Mouse (Mus musculus) gonadal fat pad, adult 2 months (tissue): ENCODE data around the gene Slc43a3. TPM values are rescaled to one million over a fixed set of nuclear protein-coding genes. Genes with fewer than 3 reads are reported as not detected.
"Not testable (repeated sequence)": the region's sequence is repeated elsewhere in the genome, so short reads cannot be mapped to it uniquely, and the experiment has no call there.

ENCODE experiments used
- DNase-seq: peaks from one replicate; pipeline ENCODE4 v3.0.0-alpha.2; 2012; ENCODE audit warnings: low read depth
- polyA plus RNA-seq: library from polyadenylated mRNA; depleted of rRNA; stranded (reverse); fragments of >200 nt; gene quantifications from 2 replicates; pipeline ENCODE4 v1.2.3, GENCODE M21; 2012; rRNA removed

The Slc43a3 gene
- 88.9 and 136 TPM in 2 replicates for polyA plus RNA-seq

DNA sequence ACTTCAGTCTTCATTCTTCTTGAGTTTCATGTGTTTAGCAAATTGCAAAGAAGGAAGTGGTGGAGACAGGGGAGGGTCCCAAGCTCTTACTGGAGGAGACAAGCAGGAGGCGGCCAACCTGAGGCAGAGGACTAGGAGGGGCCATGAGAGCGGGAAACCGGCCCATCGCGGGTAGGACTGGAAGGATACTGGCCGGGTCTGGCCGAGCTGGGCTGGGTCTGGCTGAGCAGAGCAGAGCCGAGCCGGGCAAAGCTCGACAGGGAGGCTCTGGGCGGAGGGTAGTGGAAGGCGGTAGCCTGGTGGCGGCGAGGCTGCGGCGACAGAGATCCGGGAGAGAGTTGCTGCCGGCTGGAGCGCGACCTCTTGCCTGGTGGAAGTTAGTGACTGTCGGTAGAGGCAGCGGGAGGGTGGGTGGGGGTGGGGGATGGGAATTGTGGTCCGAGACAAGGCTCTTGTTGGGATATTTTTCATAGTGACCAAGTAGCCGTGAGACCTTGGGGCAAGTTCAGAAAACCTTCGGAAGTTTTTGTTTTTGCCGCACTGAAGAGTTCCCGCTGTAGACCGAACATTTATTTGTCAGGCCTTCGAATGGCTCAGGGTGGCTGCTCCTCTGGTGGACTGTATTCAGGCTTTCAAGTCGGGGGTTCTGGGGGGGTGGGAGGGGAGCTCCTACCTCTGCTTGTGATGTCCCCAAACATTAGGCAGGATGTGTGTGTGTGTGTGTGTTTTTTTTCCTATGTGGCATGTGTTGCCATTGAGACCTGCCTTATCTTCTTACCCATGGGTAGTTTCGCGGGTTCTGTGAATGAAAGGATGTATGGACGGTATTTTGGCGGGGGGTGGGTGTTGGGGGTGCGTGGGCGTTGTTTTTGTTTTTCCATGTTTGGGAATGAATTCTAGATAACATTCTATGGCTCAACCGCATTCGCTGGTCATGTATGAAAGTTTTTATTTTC lies at the start of gene Slc43a3:
Gene Slc43a3 (plus strand): TSS at position 106 of the 956 bp plus-strand sequence.
- no peak for DNase-seq

DNA sequence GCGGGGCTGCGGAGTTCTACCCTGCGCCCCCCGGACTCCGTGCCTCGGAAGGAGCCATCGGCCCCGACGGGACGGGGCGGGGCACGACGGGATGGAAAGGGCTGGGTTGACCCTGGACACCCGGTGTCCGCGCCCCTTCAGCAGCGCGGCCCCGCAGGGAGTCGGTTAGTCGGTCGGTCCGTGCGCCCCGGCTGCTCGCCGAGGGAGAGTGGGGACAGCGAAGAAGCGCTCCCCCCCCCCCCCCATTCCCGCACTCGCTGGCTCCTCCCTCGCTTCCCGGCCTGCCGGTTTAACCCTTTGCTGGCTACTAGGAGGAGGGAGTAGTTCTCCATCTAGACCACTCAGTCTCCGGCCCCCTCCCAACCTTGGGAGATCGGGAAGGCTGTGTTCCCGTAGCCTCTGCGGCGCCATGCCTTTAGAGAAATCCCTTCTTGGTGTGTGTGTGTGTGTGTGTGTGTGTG lies 49.5 kb upstream of the Slc43a3 start:
- no peak for DNase-seq

DNA sequence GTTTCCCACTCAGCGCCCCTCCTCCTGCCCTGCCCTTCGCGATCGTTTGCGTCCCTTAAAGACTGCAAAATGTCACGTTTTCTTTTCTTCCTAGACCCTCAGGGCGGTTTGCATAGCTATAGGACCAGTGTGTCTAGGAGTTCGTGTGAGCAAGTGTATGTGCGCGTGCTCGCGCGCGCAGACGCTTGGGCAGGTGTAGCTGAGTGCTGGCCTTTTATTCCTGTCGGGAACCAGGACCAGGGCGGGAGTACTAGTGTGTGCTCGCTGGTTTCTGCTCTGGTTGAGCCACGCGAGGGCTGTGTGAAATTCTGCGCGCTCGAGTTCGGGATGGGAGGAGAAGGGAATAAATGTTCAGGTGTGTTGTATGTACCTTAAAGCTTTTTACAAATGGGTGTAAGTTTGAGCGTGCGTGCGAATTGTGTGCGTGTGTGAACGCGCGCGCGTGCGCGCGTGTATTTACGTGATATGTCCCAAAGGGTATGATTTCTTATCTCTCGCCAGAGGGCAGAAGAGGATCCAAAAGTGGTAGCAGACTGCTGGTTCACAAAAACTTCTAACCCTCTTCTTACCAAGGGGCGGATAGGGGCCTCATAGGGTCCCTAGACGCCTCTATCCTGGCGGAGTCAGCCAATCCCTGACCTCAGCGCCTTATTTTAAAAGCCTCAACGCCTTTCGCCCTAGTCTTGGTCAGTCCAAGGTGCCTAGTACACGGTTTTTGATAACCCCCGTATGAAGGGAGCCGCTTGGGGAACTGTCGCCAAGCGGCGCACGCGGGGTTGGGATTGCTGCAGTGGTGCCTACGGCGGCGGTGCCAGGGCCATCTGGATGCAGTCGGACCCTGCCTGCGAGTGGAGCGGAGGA lies 48.7 kb upstream of the Slc43a3 start:
- DNase-seq, result no peak

DNA sequence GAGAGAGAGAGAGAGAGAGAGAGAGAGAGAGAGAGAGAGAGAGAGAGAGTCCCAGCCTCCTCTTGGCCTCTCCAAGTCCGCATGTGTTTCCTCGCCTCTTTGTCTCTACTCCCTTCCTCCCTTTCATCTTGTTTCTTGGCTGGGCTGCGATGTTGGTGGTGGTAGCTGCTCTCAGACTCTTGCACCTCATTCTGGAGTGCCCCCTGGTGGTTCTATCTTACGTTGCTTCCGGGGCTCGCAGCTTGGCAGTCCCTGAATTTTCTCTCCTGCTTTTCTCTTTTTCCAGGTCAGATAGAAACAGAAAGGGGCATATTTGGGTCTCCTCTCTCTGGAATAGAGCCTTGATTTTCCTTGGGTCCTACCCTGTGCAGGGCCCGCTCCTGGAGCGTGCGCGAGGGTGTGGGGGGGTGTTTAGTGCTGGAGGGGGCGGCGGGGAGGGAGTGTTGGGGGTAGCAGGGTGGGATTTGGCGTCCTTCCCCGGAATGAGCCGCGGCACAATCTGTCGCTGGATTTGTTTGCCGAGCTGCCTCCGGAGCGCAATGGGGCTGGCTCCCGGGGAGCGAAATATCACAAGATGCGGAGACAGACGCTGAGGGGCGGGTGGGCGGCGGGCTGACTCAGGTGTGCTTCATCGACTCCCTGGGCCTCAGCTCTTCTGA lies 47.6 kb upstream of the Slc43a3 start:
- DNase-seq, result no peak

DNA sequence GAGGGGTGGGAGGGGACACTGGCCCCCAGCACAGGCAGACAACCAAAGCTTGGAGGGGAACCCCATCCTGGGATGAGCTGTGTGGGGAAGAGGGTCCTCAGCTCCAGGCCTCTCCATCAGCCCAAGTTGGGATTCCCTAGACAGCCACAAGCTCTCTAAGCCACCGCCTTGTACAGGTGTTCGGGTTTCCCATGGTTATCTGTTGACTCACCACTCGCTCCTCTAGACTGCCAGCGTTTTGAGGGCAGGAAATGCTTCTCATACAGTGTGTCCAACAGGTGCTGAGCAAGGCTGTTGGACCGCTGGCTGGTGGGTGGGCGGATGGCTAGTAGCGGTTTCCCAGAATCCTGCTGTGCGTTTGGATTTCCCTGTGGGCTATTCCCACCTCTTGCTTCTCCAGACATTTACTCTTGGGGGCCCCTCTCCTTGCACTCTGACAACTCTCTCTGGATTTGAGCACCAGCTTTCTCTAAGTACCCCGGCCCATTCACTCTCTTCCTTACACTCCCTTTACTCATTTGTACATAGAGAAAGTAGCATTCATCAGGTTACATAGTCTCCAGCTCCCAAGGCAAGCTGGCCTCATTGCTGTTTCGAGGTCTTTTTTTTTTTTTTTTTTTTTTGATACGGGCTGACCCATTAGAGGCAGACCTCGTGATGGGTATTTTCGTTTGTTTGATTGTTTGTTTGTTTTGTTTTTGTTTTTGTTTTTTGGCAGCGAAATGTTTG lies 46.9 kb upstream of the Slc43a3 start:
- no peak for DNase-seq

DNA sequence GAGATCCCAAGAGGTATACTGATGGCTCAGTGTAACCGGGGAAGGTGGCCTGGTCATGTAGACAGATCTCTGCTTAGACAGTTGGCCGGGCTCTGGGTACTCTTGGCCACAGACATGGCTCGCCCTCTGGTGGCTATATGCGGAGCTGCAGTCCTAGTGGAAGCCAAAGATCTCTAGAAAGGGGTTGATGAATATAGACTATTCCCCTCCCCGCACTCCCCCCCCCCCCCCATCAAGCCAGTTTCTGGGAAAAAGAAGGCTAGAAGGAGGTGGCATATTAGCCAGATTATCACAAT lies 46.4 kb upstream of the Slc43a3 start:
- no peak for DNase-seq

DNA sequence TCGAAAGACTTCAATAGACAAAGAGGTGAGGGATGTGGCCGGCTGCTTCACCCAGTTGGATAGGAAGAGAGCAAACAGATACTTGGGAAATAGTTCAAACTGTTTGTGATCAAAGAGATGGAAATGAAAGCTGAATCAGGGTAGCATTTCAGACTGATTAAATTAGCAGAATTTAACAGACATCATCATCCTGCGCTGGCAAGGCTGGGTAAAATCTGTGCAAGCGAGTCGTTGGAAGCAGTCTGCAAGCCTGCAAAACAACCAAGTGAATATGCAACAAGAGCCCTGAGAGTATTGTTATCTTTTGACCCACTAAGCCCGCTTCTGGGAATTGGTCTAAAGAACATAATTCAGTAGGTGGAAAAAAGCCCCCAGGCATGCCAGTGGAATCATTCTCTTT lies 43.0 kb upstream of the Slc43a3 start:
- no peak for DNase-seq

- DNase-seq, result no peak
Observed at GRCm38 (mm10) chr2:84895495-84896198, 40.7 kb upstream of the Slc43a3 start.

- DNase-seq, result not testable (repeated sequence)
Observed at GRCm38 (mm10) chr2:84896686-84897085, 39.7 kb upstream of the Slc43a3 start.

DNA sequence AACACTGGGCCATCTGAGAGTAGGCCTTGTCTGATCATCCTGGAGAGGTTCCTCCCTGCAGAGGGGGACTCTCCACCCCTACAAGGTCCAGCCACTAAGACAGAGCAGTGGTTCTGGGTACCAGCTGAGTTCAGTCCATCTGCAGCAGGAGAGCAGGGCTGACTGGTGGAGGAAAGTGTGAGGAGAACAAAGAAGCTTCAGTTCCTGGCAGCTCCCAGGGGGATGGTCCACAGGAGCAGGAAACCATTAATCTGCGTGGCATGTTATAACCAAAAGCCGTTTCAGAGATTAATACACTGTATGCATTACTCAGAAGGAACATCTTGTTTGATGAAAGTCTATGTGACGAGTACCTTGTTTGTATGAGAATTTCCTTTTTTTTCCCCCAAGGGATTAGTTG lies 23.7 kb upstream of the Slc43a3 start:
- no peak for DNase-seq

DNA sequence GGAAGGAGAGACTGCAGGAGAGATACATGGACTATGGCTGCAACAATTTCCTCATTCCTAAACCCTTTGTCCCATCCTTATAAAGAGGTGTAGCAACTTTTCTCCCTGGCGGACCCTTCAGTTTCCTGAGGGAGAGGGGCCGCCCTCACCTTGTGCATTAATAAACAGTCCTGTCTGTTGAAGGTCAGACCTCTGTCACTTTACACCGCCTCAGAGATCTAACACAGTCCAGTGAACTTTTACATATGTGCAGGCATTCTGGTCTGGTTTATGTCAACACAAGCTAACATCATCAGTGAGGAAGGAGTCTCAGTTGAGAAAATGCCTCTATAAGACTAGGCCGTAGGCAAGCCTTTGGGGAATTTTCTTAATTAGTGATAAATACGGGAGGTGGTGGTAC lies 22.5 kb upstream of the Slc43a3 start:
- DNase-seq, result no peak

DNA sequence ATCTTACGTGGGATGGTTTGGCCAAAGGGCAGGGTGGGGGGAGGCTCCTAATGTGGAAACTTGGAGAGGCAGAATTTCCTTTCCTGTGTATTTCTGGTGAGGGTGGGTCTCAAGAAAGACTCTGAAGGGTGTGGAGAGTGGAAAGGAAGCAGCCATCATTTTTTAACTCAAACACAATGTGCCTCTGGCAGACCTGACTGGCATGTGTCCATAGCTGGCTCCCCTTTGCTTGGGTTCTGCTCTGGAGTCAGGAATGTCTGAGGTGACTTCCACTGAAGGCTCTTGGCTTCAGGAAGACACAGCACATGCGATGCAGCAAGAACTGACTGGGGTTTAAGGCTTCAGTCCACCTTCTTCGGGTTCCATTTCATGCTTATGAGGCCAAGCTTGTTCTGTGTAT lies 21.0 kb upstream of the Slc43a3 start:
- DNase-seq, result no peak

DNA sequence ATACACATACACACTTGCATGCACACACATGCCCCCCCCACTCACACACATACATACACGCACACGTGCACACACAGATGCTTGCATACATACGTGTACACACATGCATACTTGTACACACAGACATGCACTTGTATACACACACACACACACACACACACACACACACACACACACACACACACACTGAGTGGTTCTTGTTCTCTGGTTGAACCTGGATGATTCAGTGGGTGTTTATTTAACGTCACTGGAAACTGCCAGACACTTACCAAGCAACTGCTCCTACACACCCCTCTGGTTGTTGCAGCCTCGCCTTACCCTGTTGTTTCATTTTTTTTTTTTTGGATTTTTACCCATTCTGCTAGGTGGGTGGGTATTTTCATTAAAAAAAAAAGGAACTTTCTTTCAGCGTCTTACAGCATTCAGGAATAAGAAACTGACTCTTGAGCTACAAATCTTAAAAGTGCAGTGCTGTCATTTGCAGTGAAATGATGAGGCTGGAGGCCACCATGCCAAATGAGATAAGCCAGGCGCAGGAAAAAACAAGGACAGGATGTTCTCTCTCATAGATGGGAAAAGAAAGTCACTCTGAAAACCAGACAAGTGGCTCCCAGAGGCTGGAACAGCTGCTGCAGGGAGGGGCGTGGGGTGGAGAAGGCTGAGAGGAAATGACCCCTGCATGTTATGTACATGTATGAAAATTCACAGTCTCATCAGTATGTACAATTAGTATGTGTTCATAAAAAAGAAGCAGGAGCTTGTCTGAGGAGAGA lies 19.6 kb upstream of the Slc43a3 start:
- DNase-seq, result no peak

GRCm38 (mm10) chr2:84918188-84918587 lies 18.2 kb upstream of the Slc43a3 start:
- no peak for DNase-seq

DNA sequence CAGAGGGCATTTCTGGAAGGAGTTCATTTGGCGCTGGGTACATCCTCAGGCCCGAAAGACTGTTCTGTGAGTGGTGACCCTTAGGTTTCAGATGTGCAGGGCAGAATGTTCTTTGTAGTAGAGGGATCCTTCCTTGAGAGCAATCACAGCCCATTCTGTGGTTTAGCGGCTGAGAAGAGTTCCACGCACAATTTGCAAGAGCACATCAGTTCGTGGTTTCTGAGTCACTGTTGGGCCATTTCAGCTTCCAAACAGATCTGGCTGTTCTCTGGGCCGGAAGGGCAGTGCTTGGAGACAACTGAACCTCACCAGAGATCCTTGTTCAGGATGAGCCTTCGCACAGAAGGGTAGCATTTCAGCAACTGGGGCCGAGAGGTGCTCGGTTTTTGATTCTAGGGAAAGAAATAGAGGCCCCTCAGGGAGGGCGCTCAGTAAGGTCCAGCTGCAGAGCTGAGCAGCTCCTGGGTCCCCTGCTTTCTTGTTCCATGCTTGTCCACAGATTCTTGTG lies 16.7 kb upstream of the Slc43a3 start:
- DNase-seq, result no peak

DNA sequence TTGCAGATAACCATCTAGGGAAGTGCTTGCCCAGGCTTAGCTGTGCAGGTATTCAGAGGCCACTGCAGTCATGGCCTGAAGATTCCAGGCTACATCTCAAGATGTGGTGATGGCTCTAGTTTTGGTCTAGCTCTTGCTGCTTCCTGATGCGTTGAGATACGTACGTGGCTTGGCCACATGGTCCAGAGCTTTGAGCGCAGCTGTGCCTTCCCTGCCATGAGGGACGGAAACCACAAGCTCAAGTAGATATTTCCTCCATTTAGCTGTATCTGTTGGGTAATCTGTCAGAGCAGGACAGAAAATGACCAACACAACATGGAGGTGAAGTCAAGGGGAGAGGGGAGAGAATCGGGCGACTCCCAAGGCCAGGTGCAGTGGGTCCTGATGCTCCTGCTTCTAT lies 6.2 kb upstream of the Slc43a3 start:
- DNase-seq, result no peak

GRCm38 (mm10) chr2:84933992-84934648 lies 2.3 kb upstream of the Slc43a3 start:
- no peak for DNase-seq

DNA sequence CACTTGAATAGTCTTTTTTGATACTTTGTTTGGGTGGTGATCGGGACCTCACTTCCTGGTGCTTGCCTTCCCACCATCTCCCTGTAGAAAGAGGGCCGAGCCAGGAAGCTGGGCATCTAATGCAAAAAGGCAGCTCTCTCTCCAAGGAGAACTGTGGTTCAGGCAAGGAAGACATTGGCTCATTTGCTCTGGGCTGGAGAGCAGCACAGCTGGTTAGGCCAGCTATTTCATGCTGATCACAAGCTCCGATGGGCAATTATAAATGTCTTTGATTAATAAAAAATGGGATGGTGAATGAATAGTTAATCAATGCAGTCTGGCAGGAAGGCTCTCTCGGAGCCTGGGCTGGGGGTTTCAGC lies 1.8 kb upstream of the Slc43a3 start:
- DNase-seq, result no peak

DNA sequence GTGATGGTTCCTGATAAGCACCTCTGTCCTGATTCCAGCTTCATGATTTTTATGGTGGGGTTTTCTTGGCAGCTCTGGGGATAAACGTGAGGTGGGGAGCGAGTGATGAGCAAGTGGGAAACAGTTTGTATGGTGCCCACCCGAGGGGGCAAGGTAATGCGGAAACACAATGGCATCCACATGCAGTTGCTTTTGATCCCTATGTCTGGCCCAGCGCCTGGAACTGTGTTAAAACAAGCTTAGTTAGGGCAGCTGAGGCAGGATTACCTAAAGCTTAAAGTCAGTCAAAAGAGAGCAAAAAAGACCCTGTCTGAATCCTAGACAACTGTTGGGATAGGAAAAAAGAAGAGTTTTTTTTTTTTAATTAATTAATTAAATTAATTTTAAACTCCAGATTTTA lies 1.3 kb upstream of the Slc43a3 start:
- no peak for DNase-seq
